Mouse (Mus musculus): ENCODE results near the gene Clic5.

Gene Clic5

DNA sequence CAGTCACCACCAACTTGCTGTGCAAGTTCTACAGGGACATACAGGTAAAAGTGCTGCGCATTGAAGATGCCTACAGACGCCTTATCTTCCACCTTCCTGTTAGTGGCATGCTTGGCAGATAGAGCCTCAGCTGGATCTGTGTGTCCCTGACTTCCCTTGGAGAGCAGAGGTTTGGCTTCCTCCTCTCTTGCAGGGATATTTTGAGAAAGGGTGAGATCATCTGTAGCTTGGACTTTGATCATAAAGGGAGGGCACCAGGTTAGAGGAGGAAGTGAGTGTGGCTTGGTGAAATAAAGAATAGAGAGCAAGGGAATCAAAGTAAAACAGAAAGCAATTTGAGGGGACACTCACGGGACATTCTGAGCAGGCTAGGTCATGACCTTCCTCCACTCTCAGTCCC is 4.6 kb downstream of the Clic5 start:
- DNase-seq (ENCODE audit: low spot score in 2 of 2): no peak

DNA sequence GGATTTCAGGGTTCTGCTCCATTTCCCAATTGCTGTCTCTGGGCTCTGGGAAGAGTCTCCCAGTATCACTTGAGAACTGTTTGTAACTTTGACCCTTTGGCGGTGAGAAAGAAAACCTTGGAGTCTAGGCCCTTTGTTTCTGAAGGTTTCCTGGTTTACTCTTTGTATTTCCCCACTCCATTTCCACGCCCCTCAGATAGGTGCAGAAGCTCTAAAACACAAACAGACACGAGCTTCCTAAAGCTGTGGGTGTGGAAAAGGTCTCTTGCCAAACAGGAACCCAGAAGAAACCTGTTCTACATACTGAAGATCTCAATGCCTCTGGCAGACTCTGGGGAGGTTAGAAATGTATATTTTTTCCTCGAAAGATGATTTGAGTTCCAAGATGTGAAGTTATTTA is 10.8 kb downstream of the Clic5 start:
- DNase-seq (ENCODE audit: low spot score in 2 of 2): no peak

DNA sequence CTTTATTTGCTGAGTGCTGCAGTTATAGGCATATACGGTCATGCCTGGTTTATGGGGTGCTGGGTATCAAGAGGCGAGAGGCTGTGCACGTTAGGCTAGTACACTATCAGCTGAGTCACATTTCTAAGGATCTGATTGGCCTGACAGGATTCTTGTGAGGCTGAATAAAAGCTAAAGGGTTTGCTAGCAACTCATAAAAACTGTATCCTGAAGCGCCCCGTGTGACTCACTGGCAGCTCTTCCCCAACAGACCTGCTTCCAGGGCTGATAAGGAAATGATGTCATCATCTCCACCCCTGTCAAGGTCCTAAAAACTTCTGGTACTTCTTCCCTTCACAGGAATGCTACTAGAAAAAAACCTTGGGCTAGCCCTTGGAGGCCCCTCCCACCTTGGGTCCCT is 14.6 kb downstream of the Clic5 start:
- no peak for DNase-seq (ENCODE audit: low spot score in 2 of 2)

DNA sequence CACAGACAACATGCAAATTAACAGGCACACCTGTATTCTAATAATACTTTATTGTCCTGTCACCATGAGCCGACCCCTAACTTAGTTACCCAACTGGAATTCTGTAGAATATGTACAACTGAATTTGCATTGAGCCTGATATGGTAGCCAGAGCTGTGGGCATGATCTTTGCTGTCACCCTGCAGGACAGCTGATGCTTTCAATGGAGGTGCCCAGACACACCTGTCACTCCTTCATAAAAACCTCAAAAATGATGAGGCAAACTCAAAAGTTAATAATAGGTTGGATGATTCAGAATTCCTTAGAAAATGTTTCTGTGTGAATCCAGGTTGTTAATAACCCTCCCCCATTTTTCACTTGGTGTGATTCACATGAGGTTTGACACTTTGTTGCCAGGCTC is 16.4 kb downstream of the Clic5 start:
- DNase-seq (ENCODE audit: low spot score in 2 of 2): no peak

DNA sequence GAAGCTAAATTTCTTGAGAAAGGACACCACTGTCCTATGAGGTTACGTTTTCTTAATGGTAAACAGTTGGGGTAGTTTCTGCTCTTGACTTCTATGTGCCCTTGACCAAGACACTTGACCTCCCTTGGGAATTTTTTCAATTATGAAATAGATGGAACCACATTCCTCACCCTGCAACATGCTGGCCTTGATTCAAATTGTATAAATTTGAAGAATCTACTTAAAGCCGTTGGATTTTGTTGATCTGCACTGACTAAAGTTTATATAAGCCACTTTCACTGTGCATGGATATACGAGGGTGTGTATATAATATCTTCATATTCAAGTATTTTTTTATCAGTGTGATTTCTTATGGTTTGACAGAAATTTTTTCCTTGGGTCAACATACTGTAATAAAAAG is 17.2 kb downstream of the Clic5 start:
- no peak for DNase-seq (ENCODE audit: low spot score in 2 of 2)

DNA sequence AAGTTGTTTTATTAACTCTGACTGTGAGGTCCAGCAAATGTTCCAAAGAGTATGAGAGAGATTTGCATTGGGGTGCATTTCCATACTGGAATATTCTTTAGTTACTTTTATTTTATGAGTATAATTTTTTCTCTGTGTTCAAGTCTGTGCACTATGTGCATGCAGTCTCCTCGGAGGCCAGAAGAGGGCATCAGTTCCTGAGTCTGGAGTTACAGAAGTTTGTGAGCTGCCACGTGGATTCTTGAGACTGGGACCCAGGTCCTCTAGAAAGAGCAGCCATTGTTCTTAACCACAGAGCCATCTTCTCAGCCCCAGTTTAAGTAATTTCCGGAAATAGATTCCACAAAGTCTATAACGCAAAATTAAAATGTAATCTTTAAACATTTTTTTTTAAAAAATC is 20.5 kb downstream of the Clic5 start:
- no peak for DNase-seq (ENCODE audit: low spot score in 2 of 2)

DNA sequence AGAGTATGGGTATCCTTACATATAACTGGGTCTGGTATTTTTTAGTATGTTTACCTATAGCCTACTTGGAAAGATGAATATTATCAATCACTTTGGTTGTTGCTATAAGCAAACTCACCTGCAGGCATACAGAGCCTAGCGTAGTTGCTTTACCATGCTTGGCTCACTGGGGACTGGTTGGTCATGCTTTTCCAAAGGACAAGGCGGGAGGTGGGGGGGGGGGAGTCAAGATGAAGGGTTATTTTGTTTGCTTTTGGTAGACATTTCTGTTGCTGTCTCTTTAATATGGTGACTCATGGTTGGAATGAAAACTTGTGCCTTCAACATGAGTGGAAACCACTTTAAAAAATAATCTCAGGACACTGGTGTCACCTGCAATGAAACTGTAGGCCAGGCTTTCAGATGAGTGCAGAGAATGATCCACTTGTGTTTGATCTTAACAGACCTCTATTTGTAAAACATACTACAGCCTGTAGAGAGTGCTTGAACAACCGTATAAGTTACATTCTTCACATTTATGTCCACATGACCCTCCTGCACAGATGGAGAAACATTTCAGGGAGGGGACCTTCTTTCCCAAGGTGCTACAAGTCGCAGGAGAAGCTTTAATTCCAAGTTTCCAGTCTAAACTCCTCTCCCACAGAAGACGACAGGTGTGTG is 24.7 kb downstream of the Clic5 start:
- no peak for DNase-seq (ENCODE audit: low spot score in 2 of 2)

DNA sequence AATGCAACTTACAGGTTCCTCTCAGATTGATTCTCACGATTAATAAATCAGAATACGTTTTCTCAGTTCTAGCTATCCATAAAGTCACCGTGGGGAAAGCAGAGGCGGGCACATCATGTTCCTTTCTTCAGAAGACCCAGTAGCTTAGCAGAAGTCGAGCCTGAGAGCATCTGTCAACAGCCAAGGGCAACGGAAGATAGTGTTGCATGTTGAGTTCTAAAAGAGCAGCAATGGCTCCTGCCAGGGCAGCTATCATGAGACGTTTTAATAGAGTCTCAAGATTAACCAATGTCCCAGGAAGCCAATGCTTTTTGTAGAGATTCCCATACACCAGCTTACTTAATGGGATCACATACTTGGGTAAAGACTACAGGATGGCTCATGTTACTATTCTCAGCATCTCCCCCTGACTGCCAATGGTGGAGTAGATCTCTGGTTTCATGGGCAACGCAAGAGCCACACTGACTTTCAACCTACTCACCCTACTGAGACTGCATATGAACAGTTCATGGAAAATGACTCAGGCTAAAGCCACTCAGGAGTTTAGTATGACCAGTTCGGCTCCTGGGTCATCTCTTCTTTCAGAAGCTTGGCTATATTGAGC is 26.9 kb downstream of the Clic5 start:
- no peak for DNase-seq (ENCODE audit: low spot score in 2 of 2)

DNA sequence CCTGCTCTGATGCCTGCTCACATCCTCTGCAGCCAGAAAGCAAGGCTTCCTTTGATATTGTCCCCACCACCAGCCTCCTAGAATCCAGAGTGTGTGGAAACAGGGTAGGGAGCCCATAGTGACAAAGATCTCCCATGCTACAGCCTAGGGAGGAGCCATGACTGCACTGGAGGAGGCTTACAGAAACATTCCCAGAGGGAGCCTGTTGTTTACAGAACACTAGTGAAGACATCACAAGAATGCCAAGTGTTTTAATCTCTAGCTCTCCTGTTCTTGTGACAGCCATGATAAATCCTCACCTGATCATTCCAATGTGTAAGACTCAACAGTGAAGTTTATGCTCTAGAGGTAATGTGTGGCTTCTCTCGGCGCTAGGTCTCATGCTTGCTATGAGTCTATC is 28.8 kb downstream of the Clic5 start:
- no peak for DNase-seq (ENCODE audit: low spot score in 2 of 2)

DNA sequence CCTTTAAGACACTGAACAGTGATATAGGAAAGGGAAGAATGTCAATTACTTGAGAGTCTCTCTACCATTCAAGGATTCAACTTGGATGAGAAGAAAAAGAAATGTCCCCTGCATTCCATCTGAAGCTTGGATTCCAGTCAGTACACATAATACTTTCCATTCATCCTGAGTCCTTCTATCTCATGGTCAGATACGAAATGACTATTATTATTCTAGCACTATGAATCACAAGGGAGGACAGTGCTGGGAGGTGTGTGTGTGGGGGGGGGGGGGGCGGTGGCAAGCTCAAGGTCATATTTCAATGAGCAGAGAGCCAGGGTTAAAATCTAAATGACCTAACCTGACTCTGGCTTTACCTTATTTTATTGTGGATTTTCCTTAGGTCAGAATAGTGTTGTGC is 31.6 kb downstream of the Clic5 start:
- no peak for DNase-seq (ENCODE audit: low spot score in 2 of 2)

DNA sequence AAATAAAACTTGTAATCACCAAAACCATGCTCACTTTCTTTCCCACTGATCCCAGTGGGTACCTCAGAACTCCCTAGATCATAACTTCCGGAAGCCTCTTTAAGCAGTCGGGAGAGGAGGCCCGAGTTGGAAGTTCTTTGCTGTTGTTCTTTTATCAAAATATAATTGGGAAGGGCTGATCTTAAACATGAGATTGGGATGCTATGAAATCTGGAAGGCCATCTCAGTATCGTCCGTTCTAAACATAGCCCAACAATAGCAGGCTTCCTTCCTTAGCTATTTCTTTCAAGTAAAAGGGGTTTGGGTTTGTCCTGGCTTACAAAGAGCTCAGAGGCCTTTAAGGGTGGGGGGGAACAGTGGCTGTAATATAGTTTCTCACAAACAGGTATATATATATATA is 40.0 kb downstream of the Clic5 start:
- DNase-seq (ENCODE audit: low spot score in 2 of 2): no peak

DNA sequence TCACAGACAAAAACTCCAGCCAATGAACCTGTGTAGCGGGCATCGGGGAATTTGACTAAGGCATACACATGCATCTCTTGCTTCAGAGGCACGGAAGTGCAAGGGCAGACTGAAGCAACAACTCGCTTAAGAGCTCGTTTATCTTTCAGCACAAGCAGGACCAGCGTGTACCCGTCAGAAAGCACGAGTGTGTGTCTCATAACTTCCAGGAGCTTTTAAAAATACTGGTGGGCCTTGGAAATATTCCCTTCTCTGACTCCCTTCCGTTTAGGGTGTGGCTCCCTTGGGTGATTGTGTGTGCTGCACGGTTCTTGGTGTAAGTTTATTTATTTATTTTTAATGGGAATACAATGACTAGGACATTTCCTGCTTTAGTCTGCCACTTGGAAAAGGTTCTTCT is 41.7 kb downstream of the Clic5 start:
- no peak for DNase-seq (ENCODE audit: low spot score in 2 of 2)

DNA sequence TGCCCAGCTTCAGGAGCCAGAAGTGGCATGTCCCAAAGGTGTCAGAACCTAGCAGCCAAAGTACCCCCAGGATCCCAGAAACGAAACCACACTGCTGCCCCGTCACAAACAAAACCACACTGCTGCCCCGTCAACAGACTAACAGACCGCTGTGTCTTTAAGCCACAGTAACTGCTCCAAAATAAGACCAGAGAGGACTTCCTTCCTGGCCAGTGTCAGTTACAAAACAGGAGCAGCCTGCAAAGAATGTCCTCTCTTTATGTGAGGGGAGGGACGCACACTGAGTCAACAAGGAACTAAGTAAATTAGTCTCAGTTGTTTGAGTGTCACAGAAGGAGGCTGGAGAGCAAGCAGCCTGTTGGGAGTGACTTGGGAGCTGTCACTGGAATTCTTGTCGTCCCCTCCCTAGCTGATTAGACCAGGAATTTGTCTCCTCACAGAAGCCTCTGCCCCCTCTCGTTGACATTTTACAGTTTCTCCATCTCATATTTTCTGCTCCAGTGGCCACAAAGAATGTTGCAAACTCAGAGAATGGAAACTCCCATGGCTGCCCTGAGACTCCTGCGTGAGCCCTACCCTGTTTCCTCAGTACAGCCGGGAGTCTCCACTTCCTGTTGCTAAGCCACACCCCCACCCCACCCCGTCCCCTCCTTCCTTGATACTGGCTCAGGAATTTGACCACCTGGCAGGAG is 50.8 kb downstream of the Clic5 start:
- no peak for DNase-seq (ENCODE audit: low spot score in 2 of 2)

DNA sequence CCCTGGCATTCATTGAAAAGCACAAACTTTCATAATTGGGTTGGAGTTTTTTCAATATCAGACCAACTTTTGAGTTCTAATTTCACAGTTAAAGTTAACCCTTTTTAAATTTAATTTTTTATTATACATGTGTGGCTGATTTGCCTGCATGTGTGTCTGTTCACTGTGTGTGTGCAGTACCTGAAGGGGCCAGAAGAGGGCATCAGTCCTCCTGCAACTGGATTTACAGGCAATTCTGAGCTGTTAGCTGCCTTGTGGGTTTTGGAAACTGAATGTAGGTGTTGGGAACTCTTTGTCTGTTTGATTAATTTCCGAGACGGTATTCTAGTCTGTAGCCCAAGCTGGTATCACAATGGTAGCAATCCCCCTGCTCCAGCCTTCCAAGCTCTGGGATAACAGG is 52.4 kb downstream of the Clic5 start:
- no peak for DNase-seq (ENCODE audit: low spot score in 2 of 2)

DNA sequence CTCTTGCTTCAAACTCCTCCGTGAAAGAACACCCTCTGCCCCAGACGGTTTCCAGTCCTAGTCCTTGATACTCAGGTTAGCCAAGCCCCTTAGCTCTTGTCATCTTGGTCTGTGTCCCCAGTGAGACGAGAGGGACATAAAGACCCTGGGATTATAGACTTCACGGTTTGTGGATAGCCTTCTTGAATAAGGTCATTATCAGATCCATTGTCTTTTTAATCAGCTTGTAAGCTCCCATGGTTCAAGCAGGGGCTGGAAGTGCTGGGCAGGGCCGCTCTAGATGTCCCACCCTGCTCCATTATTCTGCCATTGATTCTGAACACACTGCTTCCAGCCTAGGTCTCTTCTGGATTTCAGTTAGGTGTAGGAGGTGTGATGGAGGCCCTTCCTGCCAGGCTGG is 55.7 kb downstream of the Clic5 start:
- no peak for DNase-seq (ENCODE audit: low spot score in 2 of 2)

DNA sequence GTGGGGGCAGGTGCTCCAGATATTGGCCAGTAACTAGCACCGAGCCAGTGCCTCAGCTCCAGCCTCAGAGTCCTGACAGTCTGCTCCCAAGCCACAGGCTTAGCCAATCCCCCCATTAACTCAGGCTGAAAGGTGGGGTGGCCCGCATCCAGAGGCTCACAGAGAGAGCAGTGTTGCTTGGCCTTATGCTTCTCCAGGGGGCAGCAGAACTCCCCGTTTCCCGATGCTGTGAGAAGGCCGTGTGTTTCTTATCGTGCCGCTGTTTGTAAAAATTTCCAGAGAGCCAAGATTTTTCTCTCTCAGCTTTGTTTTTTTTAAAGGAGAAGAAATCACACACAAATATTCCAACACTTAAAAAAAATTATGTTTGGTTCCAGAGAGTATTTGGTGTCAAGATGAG is 56.2 kb downstream of the Clic5 start:
- no peak for DNase-seq (ENCODE audit: low spot score in 2 of 2)

DNA sequence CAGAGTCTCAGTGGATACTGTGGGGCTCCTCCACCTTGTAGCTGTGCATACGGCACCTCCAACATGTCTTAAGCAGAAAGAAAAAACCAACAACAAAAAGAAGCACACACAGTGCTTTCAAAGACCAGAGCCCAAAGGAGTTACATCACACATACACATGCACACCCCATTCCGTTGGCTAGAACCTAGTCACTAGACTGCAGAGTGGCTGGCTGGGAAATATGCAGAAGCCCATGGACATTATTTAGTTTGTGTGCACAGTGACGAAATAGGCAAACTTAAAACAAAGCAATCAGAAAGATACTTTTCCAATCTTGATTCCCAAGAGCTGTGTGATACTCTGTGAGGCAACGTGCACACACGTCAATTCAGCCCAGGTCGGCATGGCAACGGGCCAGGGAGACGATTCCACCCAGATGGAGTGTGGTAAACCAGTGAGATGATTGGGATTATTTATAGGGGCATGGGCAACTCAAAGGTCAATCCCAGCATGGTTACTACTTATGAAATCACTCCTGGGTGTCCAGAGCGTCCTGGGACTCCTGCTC is 57.8 kb downstream of the Clic5 start:
- no peak for DNase-seq (ENCODE audit: low spot score in 2 of 2)

DNA sequence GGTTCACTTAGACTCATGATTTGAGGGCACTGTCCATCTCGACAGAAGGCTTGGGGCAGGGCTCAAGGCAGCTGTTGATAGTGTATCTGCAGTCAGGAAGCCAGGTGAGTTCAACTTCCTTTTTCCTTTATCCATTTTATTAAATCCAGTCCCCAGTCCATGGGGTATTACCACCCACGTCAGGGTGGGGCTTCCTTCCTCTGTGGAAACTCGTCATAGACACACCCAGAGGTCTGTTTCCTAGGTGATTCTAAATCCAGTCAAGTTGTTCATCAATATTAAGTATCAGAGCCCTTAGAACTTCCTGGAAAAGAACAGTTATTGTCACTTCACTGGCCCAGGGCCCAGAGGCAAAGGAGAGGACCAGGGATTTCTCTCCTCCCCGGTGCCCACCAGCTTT is 61.2 kb downstream of the Clic5 start:
- DNase-seq (ENCODE audit: low spot score in 2 of 2): no peak

DNA sequence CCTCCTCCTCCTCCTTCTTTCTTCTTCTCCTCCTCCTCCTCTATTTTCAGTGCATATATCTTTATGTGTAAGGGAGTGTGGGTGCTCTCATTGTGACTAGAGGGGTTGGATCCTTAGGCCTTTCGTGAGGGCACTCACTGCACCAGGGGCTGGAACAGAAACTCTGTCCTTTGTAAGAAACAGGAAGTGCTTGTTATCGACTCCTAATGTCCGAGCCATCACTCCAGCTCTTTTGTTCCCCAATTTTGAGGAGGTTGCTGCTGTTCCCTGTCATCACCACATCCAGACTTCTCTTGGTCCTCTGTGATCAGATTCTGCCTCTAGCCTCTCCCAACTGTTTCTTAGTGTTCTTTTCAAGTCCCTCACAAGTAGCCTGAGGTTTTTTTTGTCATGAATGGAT is 64.3 kb downstream of the Clic5 start:
- DNase-seq (ENCODE audit: low spot score in 2 of 2): no peak

DNA sequence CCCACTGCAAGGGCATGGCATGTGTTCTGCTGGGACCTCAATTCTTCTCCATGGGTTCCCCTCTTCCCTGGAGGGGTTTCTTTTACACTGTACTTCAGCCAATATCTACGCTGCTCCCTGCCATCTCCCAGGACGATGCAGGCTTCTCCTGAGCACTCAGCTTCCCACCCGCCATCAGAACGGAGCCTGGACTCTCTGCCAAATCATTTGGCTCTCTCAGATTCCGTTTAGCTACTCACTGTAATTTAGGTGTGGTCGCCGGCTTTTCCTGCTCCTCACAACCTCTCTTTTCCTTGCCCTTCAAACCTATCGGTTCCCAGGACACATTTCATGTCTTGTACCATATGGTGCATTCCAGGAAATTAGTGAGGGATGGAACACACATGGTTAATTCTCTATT is 66.3 kb downstream of the Clic5 start:
- DNase-seq (ENCODE audit: low spot score in 2 of 2): no peak

DNA sequence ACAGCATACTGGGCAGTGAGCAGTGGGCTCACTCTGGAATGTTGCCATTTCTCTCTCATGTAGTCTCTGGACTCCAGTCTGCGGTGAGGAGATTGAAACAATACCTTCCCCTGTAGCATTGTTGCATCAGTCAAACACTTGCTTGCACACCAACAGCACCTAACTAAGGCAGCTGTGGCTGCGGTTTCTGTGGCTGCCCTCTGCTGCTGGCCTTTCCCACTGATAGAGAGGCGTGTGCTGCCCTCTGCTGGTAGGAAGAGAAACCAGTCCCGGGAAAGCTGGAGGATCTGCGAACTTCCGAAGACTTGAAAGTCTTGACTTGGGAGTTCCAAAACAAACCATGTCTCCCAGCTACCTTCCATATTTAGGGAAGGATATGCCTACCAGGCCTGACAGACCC is 68.2 kb downstream of the Clic5 start:
- peak; percentile 22 to 23 for DNase-seq (ENCODE audit: low spot score in 2 of 2)

DNA sequence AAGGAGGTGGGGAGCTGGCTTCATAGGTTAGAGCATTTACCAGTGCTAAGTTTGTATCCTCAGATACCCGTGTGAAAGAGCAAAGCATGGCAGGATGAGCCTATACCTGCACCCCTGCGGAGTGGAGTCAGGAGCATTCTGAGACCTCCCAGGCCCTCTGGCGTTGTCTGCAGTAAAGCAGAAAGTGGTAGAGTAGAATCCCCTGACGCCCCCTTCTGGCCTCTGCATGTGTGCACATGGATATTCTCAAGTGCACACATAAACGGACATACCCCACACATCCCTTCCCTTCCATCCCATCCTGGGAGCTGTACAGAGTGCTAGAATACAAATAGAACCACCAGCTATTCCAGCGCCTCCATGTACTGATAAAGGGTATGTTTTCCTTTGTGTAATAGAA is 70.9 kb downstream of the Clic5 start:
- no peak for DNase-seq (ENCODE audit: low spot score in 2 of 2)

DNA sequence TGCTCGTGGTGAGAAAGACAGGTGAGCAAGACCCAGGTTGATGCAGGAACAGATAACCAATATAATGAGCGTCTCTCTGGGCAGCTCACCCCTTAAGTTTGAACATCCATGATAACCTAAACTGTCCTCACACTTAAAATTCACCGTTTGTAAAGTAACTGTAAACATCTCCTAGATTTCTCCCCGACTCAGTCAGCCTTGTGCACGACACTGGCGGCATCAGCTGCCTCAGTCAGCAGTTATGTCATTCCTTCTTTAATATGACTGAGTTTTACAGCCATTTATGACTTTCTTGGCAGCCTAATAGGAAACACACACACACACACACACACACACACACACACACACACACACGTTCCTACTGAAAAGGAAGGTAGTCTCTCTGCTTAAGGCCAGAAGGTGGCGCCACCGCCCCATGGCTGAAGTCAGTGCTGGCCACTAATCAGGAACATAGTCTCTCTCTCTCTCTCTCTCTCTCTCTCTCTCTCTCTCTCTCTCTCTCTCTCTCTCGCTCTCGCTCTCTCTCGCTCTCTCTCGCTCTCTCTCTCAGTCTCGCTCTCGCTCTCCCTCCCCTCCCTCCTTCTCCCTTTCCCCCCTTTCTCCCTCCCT is 73.3 kb downstream of the Clic5 start:
- DNase-seq (ENCODE audit: low spot score in 2 of 2): peak; percentile 49 to 70

All from right cerebral cortex, postnatal 36 days (tissue).